Comparison of ENCODE assay signal across 25 mouse cellular contexts in the genomic region with DNA sequence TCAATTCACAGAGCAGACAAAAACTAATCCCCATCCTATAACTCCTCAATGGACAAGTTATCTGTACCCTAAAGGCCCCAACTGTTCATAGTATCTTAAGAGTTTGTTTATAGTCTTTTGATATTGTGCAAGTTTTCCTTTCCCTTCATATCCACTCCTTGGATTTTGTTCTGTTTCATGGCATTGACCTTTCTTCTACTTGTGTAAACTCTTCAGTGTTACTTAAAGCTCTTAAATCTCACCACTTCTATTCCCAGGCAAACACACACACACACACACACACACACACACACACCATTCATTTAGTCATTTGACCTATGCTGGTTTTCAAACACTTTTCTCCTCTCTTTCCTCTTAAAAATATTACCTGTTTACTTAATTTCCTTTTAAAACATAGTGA.
"Had no signal": no experiment of that assay in that cellular context is flagged by ENCODE, and none has a peak within 500 bp of the region (broad histone marks: within the 10 kb centered on the region; RNA-seq: fewer than 3 reads in every experiment).

No protein-coding gene starts in this region.

- H3K9ac ChIP-seq: forebrain, postnatal 0 days; heart, embryonic 13.5 days; heart, embryonic 15.5 days; hindbrain, embryonic 13.5 days; hindbrain, embryonic 15.5 days; kidney, embryonic 15.5 days; limb, embryonic 12.5 days had no signal

- H3K4me3 ChIP-seq: heart, adult 2 months; heart, embryonic 13.5 days; heart, embryonic 15.5 days; hindbrain, embryonic 13.5 days; hindbrain, embryonic 15.5 days; kidney, embryonic 15.5 days; layer of hippocampus, adult 2 months; left cerebral cortex, adult 2 months; limb, embryonic 10.5 days; limb, embryonic 12.5 days had no signal

- ATAC-seq: forebrain, postnatal 0 days; hindbrain, postnatal 0 days; intestine, embryonic 16.5 days had no signal

- H3K4me1 ChIP-seq: heart, embryonic 13.5 days; heart, embryonic 15.5 days; kidney, embryonic 15.5 days; limb, embryonic 10.5 days; limb, embryonic 12.5 days had no signal

- H3K27ac ChIP-seq: heart, adult 2 months; heart, embryonic 13.5 days; heart, embryonic 15.5 days; hindbrain, embryonic 13.5 days; hindbrain, embryonic 15.5 days; hindbrain, postnatal 0 days; kidney, embryonic 15.5 days; kidney, postnatal 0 days; layer of hippocampus, adult 2 months; left cerebral cortex, adult 2 months; limb, embryonic 10.5 days; limb, embryonic 12.5 days had no signal

- H3K9me3 ChIP-seq: heart, embryonic 15.5 days; hindbrain, embryonic 13.5 days; hindbrain, embryonic 15.5 days; kidney, embryonic 15.5 days; limb, embryonic 10.5 days had no signal

- H3K36me3 ChIP-seq: heart, embryonic 13.5 days; heart, embryonic 15.5 days; hindbrain, embryonic 13.5 days; hindbrain, embryonic 15.5 days; kidney, embryonic 15.5 days; limb, embryonic 10.5 days; limb, embryonic 12.5 days had no signal

- DNase-seq: forebrain, postnatal 0 days; gastrocnemius, postnatal 14 days; gastrocnemius, postnatal 36 days; heart, adult 11 months; heart, adult 2 months; heart, postnatal 14 days; heart, postnatal 36 days; kidney, adult 11 months; kidney, adult 2 months; kidney, adult 9 months; kidney, postnatal 14 days; kidney, postnatal 36 days had no signal

- H3K4me2 ChIP-seq: heart, embryonic 11.5 days; heart, embryonic 13.5 days; heart, embryonic 15.5 days; hindbrain, embryonic 13.5 days; hindbrain, embryonic 15.5 days; kidney, embryonic 15.5 days; limb, embryonic 12.5 days had no signal

- H3K27me3 ChIP-seq: heart, embryonic 13.5 days; heart, embryonic 15.5 days; hindbrain, embryonic 13.5 days; hindbrain, embryonic 15.5 days; kidney, embryonic 15.5 days; limb, embryonic 12.5 days had no signal
